Mouse (Mus musculus) cerebellum, adult 11-12 months (tissue): ENCODE measurements around the gene Zfp839.
"Not testable (repeated sequence)": the region's sequence is repeated elsewhere in the genome, so short reads cannot be mapped to it uniquely, and the experiment has no call there.

Experiments
- DNase-seq: peaks from one replicate; pipeline ENCODE4 v3.0.0; 2022

Zfp839 gene

GRCm38 (mm10) chr12:110841731-110842493, 8.1 kb upstream of the Zfp839 start:
- DNase-seq, result no peak

GRCm38 (mm10) chr12:110843194-110844048, 6.6 kb upstream of the Zfp839 start:
- peak; percentile 77 for DNase-seq

- DNase-seq, result no peak
These were observed 5.6 kb upstream of the Zfp839 start for GRCm38 (mm10) chr12:110844227-110845130.

GRCm38 (mm10) chr12:110845131-110845880, 4.7 kb upstream of the Zfp839 start:
- DNase-seq, result peak; percentile 87

- DNase-seq, result no peak
These were observed 3.8 kb upstream of the Zfp839 start for GRCm38 (mm10) chr12:110846191-110846765.

GRCm38 (mm10) chr12:110850929-110851256, 840 bp downstream of the Zfp839 start:
- DNase-seq, result no peak

GRCm38 (mm10) chr12:110851414-110851813, 1.4 kb downstream of the Zfp839 start:
- no peak for DNase-seq

GRCm38 (mm10) chr12:110851923-110852322, 1.9 kb downstream of the Zfp839 start:
- DNase-seq, result no peak

- DNase-seq, result no peak
These were observed 5.0 kb downstream of the Zfp839 start for GRCm38 (mm10) chr12:110854786-110855737.

GRCm38 (mm10) chr12:110857196-110857595, 7.1 kb downstream of the Zfp839 start:
- DNase-seq, result no peak

GRCm38 (mm10) chr12:110858681-110859080, 8.6 kb downstream of the Zfp839 start:
- DNase-seq, result not testable (repeated sequence)

GRCm38 (mm10) chr12:110860293-110860692, 10.2 kb downstream of the Zfp839 start:
- DNase-seq, result no peak

GRCm38 (mm10) chr12:110861256-110861655, 11.2 kb downstream of the Zfp839 start:
- no peak for DNase-seq

GRCm38 (mm10) chr12:110864008-110864407, 14.0 kb downstream of the Zfp839 start:
- DNase-seq, result no peak

GRCm38 (mm10) chr12:110865571-110865970, 15.5 kb downstream of the Zfp839 start:
- DNase-seq, result no peak

- DNase-seq, result peak; percentile 44
These were observed 15.9 kb downstream of the Zfp839 start for GRCm38 (mm10) chr12:110865989-110866388.

GRCm38 (mm10) chr12:110870107-110870506, 20.1 kb downstream of the Zfp839 start:
- DNase-seq, result no peak

- no peak for DNase-seq
These were observed 21.2 kb downstream of the Zfp839 start for GRCm38 (mm10) chr12:110871247-110871646.

GRCm38 (mm10) chr12:110875351-110875750, 25.3 kb downstream of the Zfp839 start:
- no peak for DNase-seq

GRCm38 (mm10) chr12:110882291-110882690, 32.2 kb downstream of the Zfp839 start:
- no peak for DNase-seq

- no peak for DNase-seq
These were observed 35.2 kb downstream of the Zfp839 start for GRCm38 (mm10) chr12:110885251-110885650.
